ENCODE assay signal across 16 mouse cellular contexts in genomic region chr14:122003812-122004211, GRCm38 (mm10). TPM values are rescaled to one million over a fixed set of nuclear protein-coding genes. Genes with fewer than 3 reads are reported as not detected.
"Had no signal": no experiment of that assay in that cellular context is flagged by ENCODE, and none has a peak within 500 bp of the region (broad histone marks: within the 10 kb centered on the region; RNA-seq: fewer than 3 reads in every experiment).

No protein-coding gene starts in this region.

- H3K9ac ChIP-seq: limb, embryonic 13.5 days; midbrain, embryonic 15.5 days; neural tube, embryonic 13.5 days; stomach, embryonic 15.5 days had no signal

- H3K36me3 ChIP-seq: midbrain, embryonic 15.5 days had no signal

- H3K4me2 ChIP-seq: limb, embryonic 13.5 days; midbrain, embryonic 15.5 days; neural tube, embryonic 13.5 days; stomach, embryonic 15.5 days had no signal

- H3K4me1 ChIP-seq: limb, embryonic 13.5 days; midbrain, embryonic 10.5 days; midbrain, embryonic 15.5 days; neural tube, embryonic 13.5 days; stomach, embryonic 15.5 days had no signal

- H3K4me3 ChIP-seq: limb, embryonic 13.5 days; midbrain, embryonic 10.5 days; midbrain, embryonic 15.5 days; neural tube, embryonic 13.5 days; stomach, embryonic 15.5 days had no signal

- ATAC-seq: midbrain, embryonic 15.5 days had no signal

- H3K27ac ChIP-seq: limb, embryonic 13.5 days; midbrain, embryonic 10.5 days; midbrain, embryonic 15.5 days; neural tube, embryonic 13.5 days; stomach, embryonic 15.5 days had no signal

- H3K27me3 ChIP-seq: limb, embryonic 13.5 days; midbrain, embryonic 15.5 days; neural tube, embryonic 13.5 days; stomach, embryonic 15.5 days had no signal

- H3K9me3 ChIP-seq: limb, embryonic 13.5 days; midbrain, embryonic 10.5 days; midbrain, embryonic 15.5 days; neural tube, embryonic 13.5 days; stomach, embryonic 15.5 days had no signal

- DNase-seq: kidney, adult 11 months; kidney, postnatal 14 days; left cerebral cortex, postnatal 4 days; lung, adult 18-20 months; retina, postnatal 1 day; right cerebral cortex, postnatal 4 days; thymus, postnatal 4 days had no signal

RNA-seq across cellular contexts. Expression of gene Timm8a2, which starts 30.7 kb away (rescaled TPM):
- polyA plus RNA-seq: intestine, embryonic 14.5 days; kidney, embryonic 14.5 days; large intestine, adult 2 months; limb, embryonic 13.5 days; lung, embryonic 16.5 days; midbrain, embryonic 10.5 days; midbrain, embryonic 15.5 days; neural tube, embryonic 13.5 days; stomach, embryonic 15.5 days had no signal
